Mouse (Mus musculus) central nervous system, embryonic 18 days (tissue): ENCODE measurements around the gene Ugt2b1. TPM values are rescaled to one million over a fixed set of nuclear protein-coding genes. Genes with fewer than 3 reads are reported as not detected.

Experiments
- polyA plus RNA-seq: library from polyadenylated mRNA; depleted of rRNA; stranded (reverse); fragments of >200 nt; gene quantifications from 2 replicates; pipeline ENCODE4 v1.2.3, GENCODE M21; 2012; rRNA removed

The Ugt2b1 gene
- polyA plus RNA-seq: not detected in 2 replicates

DNA sequence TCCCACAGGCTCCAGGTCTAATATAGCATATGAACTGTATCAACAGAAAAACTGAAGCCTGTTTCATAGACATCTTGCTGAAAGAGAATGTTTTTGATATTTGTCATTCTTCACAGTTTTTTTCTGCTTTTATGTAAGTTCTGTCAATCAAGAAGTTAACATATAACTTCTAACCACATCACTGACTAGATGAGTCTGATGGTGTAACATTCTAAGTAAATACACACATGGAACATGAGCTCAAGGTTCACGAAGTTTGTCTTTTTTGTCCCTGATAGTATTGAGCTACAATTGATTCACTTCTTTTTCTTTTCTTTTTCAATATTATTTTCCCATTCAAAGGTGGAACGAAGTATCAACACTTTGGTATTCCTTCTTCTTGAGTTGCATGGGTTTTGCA is at the start of gene Ugt2b1:
TSS of gene Ugt2b1 (minus strand) at position 105 of the 400 bp plus-strand sequence.

DNA sequence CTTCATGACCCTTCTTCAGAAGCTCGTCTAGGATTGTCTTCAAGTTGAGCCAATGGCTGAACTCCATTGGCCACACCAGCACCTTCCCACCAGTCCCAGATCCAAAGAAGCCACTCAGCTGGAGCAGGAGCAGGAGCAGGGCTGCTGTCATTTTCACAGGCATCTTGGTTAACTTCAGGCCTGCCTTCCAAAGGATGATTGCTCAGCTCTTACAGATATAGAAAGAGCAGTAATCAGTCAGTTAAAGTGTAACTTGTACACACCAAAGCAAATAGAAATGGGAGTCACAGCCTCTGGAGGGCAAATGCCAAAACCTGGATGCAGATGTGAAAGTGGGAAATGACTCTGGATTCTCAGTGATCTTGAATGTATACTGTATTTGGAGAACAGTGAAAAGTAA is 19.6 kb downstream of the Ugt2b1 start, which contains the start of gene Ugt2b34:
TSS of gene Ugt2b34 (minus strand) at position 180 of the 400 bp plus-strand sequence.

Other genes starting within 250 kb of the Ugt2b1 start
- gene Tmprss11e, start 180.7 kb downstream of the Ugt2b1 start, polyA plus RNA-seq: 0.04 TPM in 1 of 2 replicates, not detected in the other
- gene Ythdc1, start 122.3 kb downstream of the Ugt2b1 start, polyA plus RNA-seq: 59.8 and 60.0 TPM in 2 replicates
- gene Ugt2b34, start 19.6 kb downstream of the Ugt2b1 start, polyA plus RNA-seq: not detected in 2 replicates
- not detected in 2 replicates for gene Ugt2b35, start 74.3 kb upstream of the Ugt2b1 start, polyA plus RNA-seq
- gene Ugt2b36, start 166.0 kb upstream of the Ugt2b1 start, polyA plus RNA-seq: not detected in 2 replicates
- gene Ugt2b5, start 213.8 kb upstream of the Ugt2b1 start, polyA plus RNA-seq: not detected in 2 replicates